Mouse (Mus musculus) frontal cortex, postnatal 10 days (tissue): ENCODE results near the gene Ubtf.
A peak's percentile ranks its signal among the peaks of the same experiment; 100 is the strongest.

Experiments
- DNase-seq, 2 experiments: peaks; one replicate each; pipeline ENCODE4 v3.0.0; 2022; ENCODE audit warnings: low spot score in 2 of 2, mixed read lengths in 1 of 2

The Ubtf gene

GRCm38 (mm10) chr11:102347683-102348082 is 28.1 kb upstream of the Ubtf start:
- DNase-seq, result no peak

- DNase-seq, result no peak
These were observed 27.4 kb upstream of the Ubtf start for GRCm38 (mm10) chr11:102346926-102347325.

GRCm38 (mm10) chr11:102344458-102344857 is 24.9 kb upstream of the Ubtf start:
- no peak for DNase-seq

- DNase-seq, result no peak
These were observed 23.2 kb upstream of the Ubtf start for GRCm38 (mm10) chr11:102342742-102343141.

GRCm38 (mm10) chr11:102341101-102341500 is 21.6 kb upstream of the Ubtf start:
- no peak for DNase-seq

- DNase-seq, result no peak
These were observed 20.1 kb upstream of the Ubtf start for GRCm38 (mm10) chr11:102339624-102340023.

GRCm38 (mm10) chr11:102339195-102339594 is 19.7 kb upstream of the Ubtf start:
- DNase-seq, result no peak

- DNase-seq, result peak; percentile 33 to 43
These were observed 19.0 kb upstream of the Ubtf start for GRCm38 (mm10) chr11:102338561-102338960.

GRCm38 (mm10) chr11:102337921-102338320 is 18.4 kb upstream of the Ubtf start:
- no peak for DNase-seq

GRCm38 (mm10) chr11:102336191-102336590 is 16.6 kb upstream of the Ubtf start:
- DNase-seq, result no peak

GRCm38 (mm10) chr11:102334973-102335700 is 15.6 kb upstream of the Ubtf start:
- no peak for DNase-seq

GRCm38 (mm10) chr11:102334010-102334409 is 14.5 kb upstream of the Ubtf start:
- DNase-seq, result no peak

- DNase-seq, result no peak
These were observed 13.5 kb upstream of the Ubtf start for GRCm38 (mm10) chr11:102333061-102333460.

- DNase-seq, result no peak
These were observed 12.3 kb upstream of the Ubtf start for GRCm38 (mm10) chr11:102331806-102332205.

- DNase-seq, result no peak
These were observed 10.5 kb upstream of the Ubtf start for GRCm38 (mm10) chr11:102330039-102330438.

- DNase-seq, result no peak
These were observed 10.0 kb upstream of the Ubtf start for GRCm38 (mm10) chr11:102329518-102329917.

GRCm38 (mm10) chr11:102327839-102328238 is 8.3 kb upstream of the Ubtf start:
- DNase-seq, result no peak

- DNase-seq, result no peak
These were observed 7.7 kb upstream of the Ubtf start for GRCm38 (mm10) chr11:102327250-102327649.

- no peak for DNase-seq
These were observed 4.0 kb upstream of the Ubtf start for GRCm38 (mm10) chr11:102323516-102323915.

- no peak for DNase-seq
These were observed 2.4 kb upstream of the Ubtf start for GRCm38 (mm10) chr11:102321931-102322330.

GRCm38 (mm10) chr11:102320686-102321005 is 1.1 kb upstream of the Ubtf start:
- peak; percentile 73 to 79 for DNase-seq

- peak; percentile 89 to 90 for DNase-seq
These were observed 571 bp upstream of the Ubtf start for GRCm38 (mm10) chr11:102319941-102320685.
